Mouse (Mus musculus): Measurements from ENCODE around the gene Cyp4a29.
"Not testable (repeated sequence)": the region's sequence is repeated elsewhere in the genome, so short reads cannot be mapped to it uniquely, and the experiment has no call there.

- TF ChIP-seq EP300 (IDR thresholded peaks at IDR 0.05; ENCODE audit: insufficient read depth, low read depth, low read length); POLR2A (IDR thresholded peaks at IDR 0.05; ENCODE audit: insufficient read depth, low read length): not testable (repeated sequence)
These were observed 23.0 kb downstream of the Cyp4a29 start for GRCm38 (mm10) chr4:115264687-115265569.
